Mouse (Mus musculus) left cerebral cortex, postnatal 36 days (tissue): ENCODE measurements around the gene Olfr507. TPM values are rescaled to one million over a fixed set of nuclear protein-coding genes. Genes with fewer than 3 reads are reported as not detected.
"Not testable (repeated sequence)": the region's sequence is repeated elsewhere in the genome, so short reads cannot be mapped to it uniquely, and the experiment has no call there.

ENCODE experiments used
- DNase-seq, 2 experiments: peaks; one replicate each; pipeline ENCODE4 v3.0.0; 2021 to 2022; ENCODE audit warnings: low spot score in 2 of 2, mixed read lengths in 1 of 2
- intact Hi-C: fragments of 180-260 bp; cut with DNase I; formaldehyde crosslinking; loops from one replicate; pipeline ENCODE4 v1.15.1; 2025
- total RNA-seq, 2 experiments: library from RNA; stranded (reverse); gene quantifications; 2 replicates each; pipeline ENCODE4 v1.2.3; 2021

The Olfr507 gene
- not detected for total RNA-seq

DNA sequence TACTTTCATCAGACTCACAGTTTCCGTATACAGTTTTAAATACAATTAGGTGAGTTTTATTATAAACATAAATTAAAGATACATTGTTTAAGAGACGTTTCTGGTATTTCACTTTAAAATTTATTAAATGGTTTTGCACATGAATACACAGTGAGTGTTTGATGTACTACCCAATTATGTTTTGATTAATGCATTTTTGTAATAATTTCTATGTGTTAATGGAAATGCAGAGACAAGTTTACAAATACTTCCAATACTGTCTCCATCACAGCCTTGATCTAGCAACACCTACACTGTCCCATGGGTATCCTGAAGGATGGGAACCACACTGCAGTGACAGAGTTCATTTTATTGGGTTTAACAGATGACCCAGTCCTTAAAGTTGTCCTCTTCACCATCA is at the start of gene Olfr507:
Gene Olfr507 (plus strand): TSS at position 301 of the 400 bp plus-strand sequence.
- no peak for DNase-seq
- intact Hi-C loops, result no loop called here

DNA sequence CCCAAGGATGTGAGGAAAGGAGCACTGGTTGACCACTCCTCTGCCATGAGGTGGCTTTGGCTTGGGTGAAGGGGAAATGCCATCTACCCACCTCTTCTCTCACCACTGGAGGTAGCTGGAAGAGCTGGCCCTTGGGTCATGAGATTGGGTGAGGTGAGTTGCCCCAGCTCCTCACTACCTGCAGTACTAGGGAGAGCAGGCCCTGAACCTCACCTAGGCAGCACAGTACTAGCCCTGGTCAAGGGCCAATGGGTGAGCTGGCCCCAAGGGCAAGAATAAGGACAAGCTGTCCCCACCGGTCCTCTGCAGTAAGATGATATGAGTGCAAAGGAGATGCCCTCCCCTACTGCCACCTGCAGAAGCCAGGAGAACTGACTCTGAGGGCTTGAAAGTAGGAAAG is 31.8 kb upstream of the Olfr507 start:
- no peak for DNase-seq
- intact Hi-C loops, result no loop called here

DNA sequence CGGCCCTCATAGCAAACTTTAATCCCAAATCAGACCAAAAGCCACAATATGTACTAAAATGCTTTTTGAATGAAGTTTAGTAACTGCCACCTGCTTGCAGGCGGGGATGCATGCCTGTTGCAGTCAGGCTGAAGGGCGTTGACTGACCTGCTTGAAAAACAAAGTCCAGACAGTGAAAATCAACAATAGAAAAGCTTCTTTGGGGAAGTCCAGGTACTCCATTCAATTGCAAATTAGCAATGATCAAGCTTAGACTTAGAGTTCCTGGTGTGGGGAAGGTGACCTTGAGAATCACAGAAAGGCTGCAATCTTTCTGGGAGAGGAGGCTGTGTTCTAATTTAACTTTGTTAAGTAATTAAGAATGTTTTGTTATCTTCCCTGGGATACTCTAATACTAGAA is 19.7 kb upstream of the Olfr507 start:
- DNase-seq, intact Hi-C loops: not testable (repeated sequence)

DNA sequence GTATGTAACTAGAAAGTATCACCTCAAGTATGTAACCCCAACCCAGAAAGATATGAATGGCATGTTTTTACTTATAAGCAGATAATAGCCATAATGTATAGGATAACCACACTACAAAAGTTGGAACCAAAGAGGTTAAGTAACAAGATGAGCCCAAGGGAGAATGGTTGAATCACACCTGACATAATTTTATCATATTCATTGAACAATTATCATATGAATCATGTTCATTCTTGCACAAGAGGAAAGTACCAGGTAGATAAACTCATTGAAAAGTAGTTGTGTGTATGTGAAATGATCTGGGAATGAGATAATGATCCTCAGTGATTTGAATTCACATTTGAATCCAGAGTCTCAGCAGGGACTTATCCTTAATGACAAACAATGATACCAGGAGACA is 11.1 kb upstream of the Olfr507 start, which contains the start of gene Olfr506:
Gene Olfr506 (plus strand): TSS at position 301 of the 400 bp plus-strand sequence.
- intact Hi-C loops, result no loop called here
- no peak for DNase-seq

DNA sequence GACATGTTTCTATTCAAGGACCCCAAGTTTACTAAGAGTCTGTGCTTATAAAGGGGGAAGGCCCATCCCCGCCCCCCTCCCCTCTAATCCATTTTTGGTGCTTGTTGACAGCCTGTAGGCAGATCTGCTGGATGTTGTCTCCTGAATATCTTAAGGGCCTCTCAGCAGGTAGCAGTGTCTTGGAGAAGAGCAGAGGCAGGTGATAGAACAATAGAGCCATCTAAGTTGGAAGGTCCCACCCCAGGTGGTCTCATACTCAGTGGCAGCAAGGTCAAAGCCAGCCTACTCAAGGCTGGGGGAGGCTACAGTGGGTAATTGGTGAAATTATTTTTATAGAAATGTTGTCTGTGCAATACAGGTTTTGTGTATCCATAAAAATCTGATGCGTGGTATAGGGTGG is 7.5 kb upstream of the Olfr507 start:
- DNase-seq, result no peak
- intact Hi-C loops, result no loop called here

DNA sequence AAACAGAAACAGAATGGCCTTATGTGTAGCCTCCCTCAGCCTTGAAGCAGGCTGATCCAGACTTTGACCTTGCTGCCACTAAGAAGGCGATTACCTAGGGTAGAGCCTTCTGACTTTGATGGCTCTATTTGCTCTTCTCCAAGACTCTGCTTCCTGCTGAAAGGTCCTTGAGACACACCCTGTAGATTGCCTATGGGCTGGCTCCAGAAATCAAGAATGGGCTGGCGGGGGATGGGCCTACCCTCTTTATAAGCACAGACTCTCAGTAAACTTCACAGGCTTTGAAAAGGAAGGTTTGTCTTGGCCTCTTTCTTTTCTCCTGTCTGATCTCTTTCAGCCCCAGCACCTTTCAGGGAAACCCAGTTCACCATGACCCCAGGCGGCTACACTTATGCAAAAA is 4.8 kb upstream of the Olfr507 start:
- intact Hi-C loops, DNase-seq: not testable (repeated sequence)

DNA sequence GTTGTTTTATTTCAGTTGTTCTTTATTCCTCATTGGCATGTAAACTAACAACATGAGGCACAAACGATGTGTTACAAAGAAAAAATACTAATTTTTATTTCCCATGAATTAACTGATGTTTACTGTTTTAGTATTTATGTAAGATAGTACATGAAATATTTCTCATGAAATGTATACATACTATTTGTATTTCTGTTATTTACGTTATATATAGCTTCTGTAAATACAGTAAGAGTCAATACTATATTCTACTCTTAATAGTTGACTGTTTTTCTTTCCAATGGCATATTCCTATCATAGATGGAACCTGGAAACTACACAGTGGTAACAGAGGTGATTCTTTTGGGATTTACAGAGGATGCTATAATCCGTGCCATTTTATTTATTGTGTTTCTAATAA is 8.1 kb downstream of the Olfr507 start, which contains the start of gene Olfr508:
Gene Olfr508 (plus strand): TSS at position 301 of the 400 bp plus-strand sequence.
- intact Hi-C loops, result no loop called here

DNA sequence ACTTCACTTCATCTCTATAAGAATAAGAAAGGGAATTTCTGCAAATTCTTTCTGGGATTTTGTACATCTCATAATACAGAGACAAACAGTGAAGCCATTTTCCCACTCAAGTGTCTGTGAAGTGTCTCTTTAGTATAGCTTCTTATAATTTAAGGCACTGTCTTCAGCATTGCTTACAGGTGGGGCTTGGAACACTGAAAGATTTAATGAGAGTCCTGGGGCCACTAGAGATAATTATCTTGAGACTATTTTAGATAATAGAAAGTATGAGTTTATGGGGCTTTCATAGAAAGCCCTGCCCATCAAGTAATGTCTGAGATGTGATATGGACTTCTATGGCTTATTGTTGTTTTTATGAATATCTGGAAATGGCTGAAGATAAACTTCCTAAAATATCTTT is 30.2 kb downstream of the Olfr507 start, which contains the start of gene Olfr509:
Gene Olfr509 (minus strand): TSS at position 101 of the 400 bp plus-strand sequence.
- intact Hi-C loops, result no loop called here
- no peak for DNase-seq

More for the DNA sequence above, 8.1 kb downstream of the Olfr507 start, which contains the start of gene Olfr508:
- no peak for DNase-seq

DNA sequence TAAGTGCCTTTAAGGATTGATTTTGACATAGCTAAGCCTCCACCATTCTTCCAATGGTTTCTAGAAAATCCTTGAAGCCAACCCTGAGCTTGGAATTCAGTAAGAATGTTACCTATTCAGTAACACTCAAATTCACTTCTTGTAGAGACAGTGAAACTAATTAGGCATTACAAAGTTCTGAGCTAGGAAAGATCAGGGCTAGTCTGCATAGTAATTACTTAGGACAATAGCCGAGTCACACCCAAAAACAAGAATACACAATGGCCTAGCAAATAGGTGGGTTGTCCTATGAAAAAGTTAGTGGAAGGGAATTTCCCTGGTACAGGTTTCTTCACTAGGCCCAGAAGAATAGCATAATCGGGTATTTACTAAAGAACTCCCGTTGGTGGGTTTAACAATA is 40.8 kb downstream of the Olfr507 start:
- intact Hi-C loops, result no loop called here

DNA sequence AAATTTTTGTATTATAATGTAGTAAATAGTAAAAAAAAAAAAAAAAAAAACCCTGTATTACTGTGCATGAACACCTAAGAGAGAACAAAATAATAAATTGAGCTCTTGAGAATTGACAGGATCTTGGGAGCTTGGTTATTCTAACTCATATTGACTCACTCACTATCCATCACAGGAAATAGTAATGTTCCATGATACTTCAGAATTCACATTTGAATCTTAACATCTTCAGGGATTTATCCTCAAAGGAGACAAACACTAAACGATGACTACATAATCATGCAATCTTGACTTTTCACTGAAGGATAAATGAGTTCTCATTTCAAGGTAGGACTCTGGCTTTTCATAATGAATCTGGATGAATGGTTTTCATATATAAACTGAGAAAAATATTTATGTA is 44.5 kb downstream of the Olfr507 start, which contains the start of gene Olfr510:
Gene Olfr510 (plus strand): TSS at position 301 of the 400 bp plus-strand sequence.
- intact Hi-C loops, result no loop called here
- DNase-seq, result no peak

More for the DNA sequence above, 40.8 kb downstream of the Olfr507 start:
- DNase-seq, result no peak

DNA sequence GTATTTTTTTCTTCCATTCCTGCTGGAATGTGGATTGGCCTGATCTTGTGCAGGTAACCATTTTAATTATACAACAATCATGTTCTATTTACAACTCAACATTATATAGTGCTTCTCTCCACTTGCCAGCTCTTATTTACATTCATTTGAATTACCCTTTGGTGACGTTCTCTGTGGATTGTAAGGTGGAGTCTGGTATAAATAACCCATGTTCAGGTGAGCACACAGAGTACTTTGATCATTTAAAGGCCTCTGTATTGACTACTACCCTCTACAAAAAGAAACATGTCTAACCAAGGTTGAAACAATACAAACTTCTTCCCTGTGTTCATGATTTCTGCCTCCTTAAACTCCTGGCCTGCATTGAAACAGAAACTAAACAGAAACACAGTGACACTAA is 49.4 kb downstream of the Olfr507 start:
- no peak for DNase-seq
- intact Hi-C loops, result no loop called here

Other genes starting within 250 kb of the Olfr507 start
- gene Olfr495, start 228.6 kb upstream of the Olfr507 start, total RNA-seq, result not detected
- not detected for gene Olfr497, start 201.4 kb upstream of the Olfr507 start, total RNA-seq
- gene Olfr498, start 156.5 kb upstream of the Olfr507 start, total RNA-seq, result not detected
- not detected for gene Olfr502, start 96.7 kb upstream of the Olfr507 start, total RNA-seq
- not detected for gene Olfr503, start 77.3 kb upstream of the Olfr507 start, total RNA-seq
- gene Olfr504, start 56.0 kb upstream of the Olfr507 start, total RNA-seq, result not detected
- not detected for gene Olfr506, start 11.0 kb upstream of the Olfr507 start, total RNA-seq
- gene Olfr508, start 8.2 kb downstream of the Olfr507 start, total RNA-seq, result not detected
- gene Olfr509, start 30.1 kb downstream of the Olfr507 start, total RNA-seq, result under 1 TPM in 1 of 2 experiments, not detected in 1; 0.11 TPM
- not detected for gene Olfr510, start 44.6 kb downstream of the Olfr507 start, total RNA-seq
- not detected for gene Olfr512, start 91.5 kb downstream of the Olfr507 start, total RNA-seq
- not detected for gene Olfr513, start 129.2 kb downstream of the Olfr507 start, total RNA-seq
- gene Olfr514, start 204.2 kb downstream of the Olfr507 start, total RNA-seq, result not detected
- gene Olfr516, start 228.7 kb downstream of the Olfr507 start, total RNA-seq, result not detected